Mouse (Mus musculus): ENCODE results near the gene Tll2.

Gene Tll2

DNA sequence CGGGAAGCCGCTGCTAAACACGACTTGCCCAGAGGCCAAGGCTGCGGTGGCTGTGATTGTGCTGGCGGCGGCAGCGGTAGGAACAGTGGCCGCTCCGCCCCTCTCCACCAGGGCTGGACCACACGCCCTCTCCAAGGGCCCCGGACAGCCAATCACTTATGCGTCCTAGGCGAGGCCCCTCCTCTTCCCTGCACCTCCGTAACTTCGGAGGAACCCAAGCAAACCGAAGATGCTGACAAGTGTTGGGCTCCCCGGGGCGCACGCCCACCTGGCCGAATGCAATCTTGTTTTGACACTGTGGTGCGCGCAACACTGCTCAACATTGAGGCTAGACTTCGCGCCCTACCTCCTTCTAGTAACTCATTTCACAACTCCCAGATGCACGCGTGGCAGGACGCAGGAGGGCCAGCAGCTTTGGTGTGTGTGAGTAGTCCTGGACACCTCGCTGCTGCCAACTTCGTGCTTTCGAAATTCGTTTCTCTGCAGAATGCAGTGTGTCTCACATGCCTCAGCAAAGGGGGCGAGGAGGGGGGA is at the start of gene Tll2:
TSS of gene Tll2 (minus strand) at position 25 of the 534 bp plus-strand sequence.
- DNase-seq (ENCODE audit: extremely low read depth, insufficient read length, low spot score), result peak; percentile 26

DNA sequence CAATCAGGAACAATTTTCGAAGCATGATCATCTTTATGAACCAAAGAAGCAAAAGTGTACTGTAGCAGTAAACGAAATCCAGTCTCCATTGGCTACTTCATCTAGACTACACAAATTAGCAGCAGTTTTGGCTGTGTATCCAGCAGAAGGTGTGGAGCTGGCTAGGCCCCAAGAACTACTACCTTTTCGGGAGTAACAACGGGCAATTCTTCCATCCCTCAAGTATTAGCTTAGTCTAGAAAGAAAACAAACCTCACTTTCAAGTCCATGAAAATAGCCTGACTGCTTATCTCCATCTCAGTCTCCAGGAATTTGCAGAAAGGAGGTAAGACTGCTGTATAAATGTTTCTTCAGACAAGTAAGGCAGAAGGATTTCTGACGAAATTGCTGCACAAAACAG is 47.9 kb upstream of the Tll2 start:
- DNase-seq (ENCODE audit: extremely low read depth, insufficient read length, low spot score), result no peak

DNA sequence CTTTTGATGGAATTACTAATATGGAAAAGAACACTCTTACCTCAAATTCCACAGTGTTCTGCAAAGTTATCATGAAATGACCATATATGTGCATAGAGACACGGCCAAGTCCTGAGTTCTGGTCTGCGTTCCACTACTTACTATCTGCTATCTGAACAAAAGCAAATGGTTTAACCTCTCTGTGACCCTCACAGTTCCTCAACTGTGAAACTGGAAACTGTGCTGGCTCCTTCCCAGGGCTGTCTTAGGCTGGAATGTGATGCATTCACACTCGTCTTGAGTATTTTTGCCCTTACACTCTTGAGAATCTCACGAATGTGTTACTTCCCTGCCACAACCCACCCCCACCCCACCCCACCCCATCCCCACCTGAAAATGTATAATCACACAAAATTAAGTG is 42.3 kb upstream of the Tll2 start:
- no peak for DNase-seq (ENCODE audit: extremely low read depth, insufficient read length, low spot score)

GRCm38 (mm10) chr19:41248271-41248670 is 41.6 kb upstream of the Tll2 start:
- DNase-seq (ENCODE audit: extremely low read depth, insufficient read length, low spot score), result no peak

DNA sequence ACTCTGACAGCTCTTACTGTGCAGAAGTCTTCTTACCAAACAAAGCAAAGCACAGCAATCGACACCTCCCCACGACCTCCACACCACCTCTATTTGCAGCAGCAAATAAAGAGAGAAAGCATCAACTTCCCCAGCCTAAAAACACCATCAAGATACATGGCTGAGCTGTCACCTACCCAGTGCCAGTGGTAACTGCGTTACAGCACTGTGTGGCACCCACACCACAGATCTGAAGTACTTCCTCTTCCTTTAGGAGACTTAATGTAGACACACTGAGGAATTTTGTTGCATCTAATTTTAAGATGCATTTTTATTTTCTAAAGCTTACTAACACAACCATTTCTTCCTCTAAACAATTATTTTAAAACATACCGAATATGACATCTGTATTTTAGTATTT is 39.6 kb upstream of the Tll2 start:
- no peak for DNase-seq (ENCODE audit: extremely low read depth, insufficient read length, low spot score)

GRCm38 (mm10) chr19:41244581-41244980 is 37.9 kb upstream of the Tll2 start:
- DNase-seq (ENCODE audit: extremely low read depth, insufficient read length, low spot score), result peak; percentile 18

DNA sequence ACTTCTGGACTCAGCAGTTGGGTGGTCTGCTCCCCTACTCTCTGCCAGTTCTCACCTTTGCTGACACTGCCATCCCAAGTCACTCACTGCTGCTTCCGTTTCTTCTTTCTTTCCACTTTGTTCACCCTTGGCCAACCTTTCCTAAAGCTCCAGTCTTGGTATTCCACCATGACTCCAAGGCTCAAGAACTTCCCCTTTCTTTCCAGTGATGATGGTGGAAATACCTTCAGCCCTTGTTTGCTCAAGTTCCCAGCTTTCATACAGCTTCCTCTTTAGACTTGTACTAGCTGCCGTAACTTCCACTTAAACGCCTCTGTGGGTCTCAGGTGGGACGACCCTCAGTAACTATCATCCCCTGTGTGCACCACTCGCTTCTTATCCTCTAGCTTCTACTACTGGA is 35.4 kb upstream of the Tll2 start:
- DNase-seq (ENCODE audit: extremely low read depth, insufficient read length, low spot score), result no peak

DNA sequence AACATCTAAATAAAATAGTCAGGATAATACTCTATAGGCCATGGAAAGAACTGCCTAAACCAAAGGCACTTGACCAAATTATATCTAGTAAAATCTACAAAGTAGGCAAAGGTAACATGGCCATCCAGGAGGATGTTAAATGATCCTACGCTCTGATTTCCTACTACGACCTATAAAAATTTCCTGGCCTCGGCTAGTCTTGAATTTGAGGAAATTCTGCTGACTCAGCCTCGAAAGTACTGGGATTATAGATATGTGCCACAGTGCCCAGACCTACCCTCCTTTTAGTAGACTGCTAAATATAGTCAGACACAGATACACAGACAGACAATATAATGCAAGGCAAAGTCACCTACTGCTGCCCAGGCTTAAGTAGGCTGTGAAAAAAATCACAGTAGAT is 27.1 kb upstream of the Tll2 start:
- DNase-seq (ENCODE audit: extremely low read depth, insufficient read length, low spot score), result no peak

DNA sequence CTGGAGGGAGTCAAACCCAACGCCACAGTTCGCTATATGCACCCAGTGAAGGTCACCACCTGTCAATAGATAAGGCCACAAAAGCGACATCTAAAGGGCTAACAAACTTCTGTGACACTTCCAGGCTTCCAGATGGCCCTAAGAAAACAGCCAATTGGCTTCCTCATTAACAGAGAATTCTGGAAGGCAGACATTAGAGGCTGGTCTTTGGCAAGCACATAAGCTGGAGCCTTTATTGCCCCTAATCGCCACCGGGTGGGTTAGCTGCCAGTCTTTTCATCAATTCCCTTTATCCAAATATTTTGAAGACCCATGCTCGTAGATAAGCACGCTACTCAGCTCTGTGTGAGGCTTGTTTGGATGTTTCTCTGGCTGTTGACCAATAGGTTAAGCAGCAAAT is 1.7 kb upstream of the Tll2 start:
- no peak for DNase-seq (ENCODE audit: extremely low read depth, insufficient read length, low spot score)

DNA sequence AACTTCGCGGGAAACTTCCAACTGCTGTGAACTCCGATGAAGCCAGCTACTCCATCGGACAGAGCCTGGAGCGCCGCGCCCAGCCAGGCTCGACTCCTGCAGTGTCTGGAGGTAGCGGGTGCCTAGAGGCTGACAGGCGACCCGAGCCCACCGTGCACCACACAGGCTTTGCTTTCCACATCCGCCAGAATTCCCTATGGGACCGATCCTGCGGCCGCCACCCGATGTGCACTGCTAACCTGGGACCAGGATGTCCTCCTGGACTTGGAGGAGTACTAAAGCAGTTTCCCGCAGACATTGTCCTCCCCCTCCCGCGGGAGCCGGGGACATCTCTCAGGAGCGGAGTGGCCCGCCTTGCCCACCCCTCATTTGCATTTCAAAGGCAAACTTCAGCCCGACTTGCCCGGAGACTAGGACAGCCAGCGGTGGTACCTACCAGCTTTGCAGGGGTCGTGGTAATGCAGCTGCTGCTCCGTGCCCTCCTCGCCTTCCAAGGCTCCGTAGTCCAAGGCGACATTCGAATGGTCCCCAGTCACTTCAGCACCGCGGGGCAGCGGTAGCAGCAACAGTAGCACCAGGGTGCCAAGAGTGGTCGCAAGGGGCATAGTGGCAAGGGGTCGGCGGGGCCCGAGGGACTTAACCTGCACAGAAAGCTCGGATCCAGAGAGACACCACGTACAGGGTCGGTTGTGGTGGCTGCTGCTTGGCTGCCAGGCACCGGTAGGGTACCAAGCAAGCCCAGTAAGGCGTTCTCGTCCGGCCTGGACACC is 409 bp downstream of the Tll2 start:
- DNase-seq (ENCODE audit: extremely low read depth, insufficient read length, low spot score), result peak; percentile 19

DNA sequence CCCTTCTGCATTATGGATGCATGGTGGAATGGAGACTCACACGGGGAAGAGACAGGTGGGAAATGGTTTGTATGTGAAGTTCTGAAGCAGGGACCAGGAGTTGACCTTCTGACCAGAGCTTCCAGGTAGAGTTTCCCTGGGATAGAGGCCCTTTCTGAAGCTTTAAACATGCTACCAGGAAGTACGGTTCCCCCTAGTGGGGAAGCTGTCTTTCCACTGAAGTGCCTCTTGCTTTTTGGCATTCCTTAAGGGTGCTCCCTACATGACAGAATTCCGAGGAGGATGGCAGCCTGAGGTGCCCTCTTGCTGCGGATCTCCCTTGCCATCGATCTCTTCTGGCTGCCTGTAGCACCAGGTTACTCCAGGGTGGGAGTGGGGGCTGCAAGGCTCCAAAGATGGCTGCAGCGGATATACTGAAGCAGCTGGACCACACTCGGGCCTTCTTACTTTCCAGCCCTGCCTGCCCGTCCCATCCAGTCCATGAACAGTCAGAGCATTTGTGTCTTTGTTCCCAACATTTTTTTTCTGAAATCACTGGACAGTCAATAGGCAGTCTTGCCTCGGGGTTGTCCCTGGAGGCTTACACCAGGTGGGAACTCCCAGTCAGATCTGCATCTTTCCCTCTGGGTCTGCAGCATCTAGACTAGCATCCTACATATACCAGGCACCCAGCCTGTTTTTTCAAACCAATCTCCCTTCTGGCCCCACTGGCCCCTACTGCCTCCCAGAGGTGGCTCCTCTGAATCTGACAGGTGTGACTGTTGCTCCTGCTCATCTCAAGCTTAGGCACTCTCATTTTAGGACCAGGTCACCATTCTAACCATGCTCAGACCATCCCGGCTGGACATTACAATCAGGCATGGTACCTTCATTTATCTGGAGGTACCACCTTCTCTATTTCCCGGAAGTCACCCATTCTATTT is 2.2 kb downstream of the Tll2 start:
- DNase-seq (ENCODE audit: extremely low read depth, insufficient read length, low spot score), result peak; percentile 13

GRCm38 (mm10) chr19:41197606-41198005 is 9.0 kb downstream of the Tll2 start:
- DNase-seq (ENCODE audit: extremely low read depth, insufficient read length, low spot score), result no peak

DNA sequence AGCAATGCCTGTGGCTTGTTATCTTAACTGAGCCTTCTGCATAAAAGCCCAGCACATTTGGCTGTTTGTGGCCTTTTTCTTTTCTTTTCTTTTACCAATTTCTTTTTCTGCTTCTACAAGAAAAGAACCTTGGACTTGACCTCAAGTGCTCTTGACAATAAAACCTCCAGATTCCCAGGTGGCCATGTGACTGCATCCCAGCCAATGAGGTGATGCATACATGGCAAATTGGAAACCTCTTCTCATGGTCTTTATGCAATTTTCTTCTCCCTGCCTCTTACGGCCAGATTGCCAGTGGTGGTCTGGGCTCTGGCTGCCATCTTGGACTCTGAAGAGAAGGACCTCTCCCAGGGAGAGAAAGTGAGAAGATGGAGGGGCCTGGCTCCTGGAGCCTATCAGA is 13.3 kb downstream of the Tll2 start:
- DNase-seq (ENCODE audit: extremely low read depth, insufficient read length, low spot score), result no peak

GRCm38 (mm10) chr19:41192953-41193352 is 13.7 kb downstream of the Tll2 start:
- DNase-seq (ENCODE audit: extremely low read depth, insufficient read length, low spot score), result no peak

DNA sequence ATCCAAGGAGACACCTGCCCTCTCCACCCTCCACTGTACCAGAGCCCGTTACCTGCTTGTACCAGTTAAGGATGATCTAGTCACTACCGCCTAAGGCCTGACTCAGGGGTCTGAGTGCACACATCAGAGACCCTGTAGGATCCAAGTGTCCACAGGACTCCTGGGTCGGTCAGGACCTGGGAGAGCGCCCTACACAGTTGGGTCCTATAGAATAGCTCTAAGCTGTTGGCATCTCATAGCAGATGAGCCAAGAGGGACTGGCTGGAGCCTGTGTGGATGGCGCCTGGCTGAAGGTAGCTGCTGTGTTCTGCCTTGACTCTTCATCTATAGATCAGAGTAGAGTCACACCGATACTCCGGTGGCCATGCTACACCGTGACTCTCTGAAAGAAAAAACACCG is 14.9 kb downstream of the Tll2 start:
- no peak for DNase-seq (ENCODE audit: extremely low read depth, insufficient read length, low spot score)

- DNase-seq (ENCODE audit: extremely low read depth, insufficient read length, low spot score), result no peak
Observed at GRCm38 (mm10) chr19:41190876-41191434, 15.7 kb downstream of the Tll2 start.

DNA sequence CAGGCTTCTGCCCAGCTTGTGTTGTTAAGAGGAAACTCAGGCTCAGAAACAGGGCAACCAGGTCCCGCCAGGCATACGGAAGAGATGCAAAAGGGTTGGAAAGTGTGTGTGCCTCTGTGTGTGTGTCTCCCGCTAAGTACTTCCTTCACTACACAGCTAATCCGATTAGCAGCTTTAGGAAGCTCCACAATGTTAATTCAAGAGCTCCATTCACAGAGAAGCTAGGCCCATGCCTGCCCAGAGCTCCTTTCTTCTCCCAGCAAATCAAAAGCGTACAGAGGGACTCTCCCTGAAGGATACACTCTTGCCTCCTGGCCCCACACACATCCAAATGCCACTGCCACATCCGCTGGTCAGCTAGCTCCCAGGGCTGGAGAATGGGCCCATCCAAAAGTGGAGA is 29.3 kb downstream of the Tll2 start:
- no peak for DNase-seq (ENCODE audit: extremely low read depth, insufficient read length, low spot score)

DNA sequence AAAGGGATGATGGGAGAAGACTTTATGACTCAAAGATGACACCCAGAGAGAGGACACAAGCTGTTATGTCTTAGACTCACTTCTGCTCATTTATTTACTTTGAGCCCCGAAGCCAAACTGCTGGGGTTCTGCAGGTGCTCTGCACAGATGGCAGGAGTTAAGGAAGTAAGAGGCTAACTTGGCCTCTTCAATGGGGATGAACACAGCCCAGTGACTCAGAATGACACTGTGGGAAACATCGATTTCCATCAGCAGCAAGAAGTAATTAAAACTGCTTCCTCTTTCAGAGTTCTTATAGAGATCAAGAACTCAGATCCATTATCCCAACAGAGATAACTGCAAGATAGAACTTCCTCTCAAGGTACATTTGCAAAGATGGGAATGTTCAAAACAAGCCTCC is 29.8 kb downstream of the Tll2 start:
- DNase-seq (ENCODE audit: extremely low read depth, insufficient read length, low spot score), result no peak

- no peak for DNase-seq (ENCODE audit: extremely low read depth, insufficient read length, low spot score)
Observed at GRCm38 (mm10) chr19:41165914-41166235, 40.8 kb downstream of the Tll2 start.

DNA sequence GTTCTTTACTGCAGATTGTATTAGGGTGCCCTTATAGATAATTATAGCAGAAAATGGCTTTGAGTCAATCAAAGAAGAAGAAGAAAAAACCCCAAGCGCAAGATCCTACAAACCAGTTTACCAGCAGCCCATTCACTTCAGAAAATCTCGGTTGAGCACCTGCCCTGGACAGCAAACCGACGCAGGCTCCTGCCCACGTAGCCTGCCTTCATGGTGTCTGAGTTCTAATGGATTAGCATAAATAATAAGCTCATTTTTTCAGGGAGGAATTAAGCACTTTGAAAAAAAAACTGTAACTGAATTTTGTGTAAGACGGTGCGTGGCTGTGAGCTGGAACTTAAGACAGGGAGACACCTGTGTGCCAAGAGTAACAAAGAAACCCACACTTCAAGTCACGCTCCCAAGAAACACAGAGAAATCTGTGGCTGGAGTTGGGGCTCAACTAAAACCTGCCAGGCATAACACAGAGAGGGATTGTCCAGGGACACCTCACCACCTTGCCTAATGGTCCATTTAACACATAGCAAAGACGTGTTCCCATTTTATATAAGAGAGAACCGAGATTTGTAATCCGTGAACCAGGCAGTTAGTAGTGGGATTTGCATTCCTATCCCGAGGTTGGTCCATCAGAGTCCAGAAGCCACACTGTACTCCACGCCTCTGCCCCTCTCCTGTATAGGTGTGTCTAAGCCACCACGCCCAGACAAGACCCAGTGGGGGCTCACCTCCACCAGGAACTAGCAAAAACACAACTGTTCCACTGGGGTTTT is 41.3 kb downstream of the Tll2 start:
- no peak for DNase-seq (ENCODE audit: extremely low read depth, insufficient read length, low spot score)

Measured in 3134 (cell line).